Mouse (Mus musculus): ENCODE measurements around the gene Stxbp5.
A peak's percentile ranks its signal among the peaks of the same experiment; 100 is the strongest.
"Not testable (repeated sequence)": the region's sequence is repeated elsewhere in the genome, so short reads cannot be mapped to it uniquely, and the experiment has no call there.

The Stxbp5 gene

DNA sequence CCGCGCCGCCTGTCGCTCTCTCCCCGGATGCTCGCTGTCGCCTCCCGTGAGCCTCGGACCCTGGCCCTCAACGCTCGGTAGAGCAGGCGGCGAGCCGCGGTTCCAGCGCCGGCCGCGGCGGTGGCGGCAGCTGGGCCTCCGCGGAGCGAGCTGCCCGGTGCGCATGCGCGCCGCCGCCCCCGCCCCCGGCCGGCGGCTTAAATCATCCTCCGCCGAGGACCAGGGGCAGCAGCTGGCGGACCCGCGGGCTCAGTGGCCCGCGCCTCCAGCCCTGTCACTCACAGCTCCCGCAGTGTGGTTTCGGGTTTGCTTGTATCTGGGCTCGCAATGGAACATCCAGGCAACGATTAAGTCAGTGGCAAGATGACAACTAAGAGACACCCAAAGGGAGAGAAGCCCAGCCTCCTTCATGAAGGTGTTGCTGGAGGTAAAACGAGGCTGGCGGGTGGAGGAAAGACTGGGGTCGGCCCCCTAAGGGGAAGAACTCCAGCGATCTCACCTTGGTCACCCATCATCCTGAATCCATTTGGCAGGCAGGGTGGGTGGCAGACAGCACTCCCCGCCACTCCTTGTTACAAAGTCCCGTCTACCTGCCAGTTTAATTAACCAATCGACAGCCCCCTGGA is at the start of gene Stxbp5:
Gene Stxbp5, minus strand, starts transcription at position 9 of the 626 bp plus-strand sequence.
- peak; percentile 76 for DNase-seq (ENCODE audit: low spot score)

- DNase-seq (ENCODE audit: low spot score): no peak
These were observed 11.5 kb upstream of the Stxbp5 start for GRCm38 (mm10) chr10:9912395-9912794.

- DNase-seq (ENCODE audit: low spot score): peak; percentile 46
These were observed 7.1 kb upstream of the Stxbp5 start for GRCm38 (mm10) chr10:9907919-9908502.

DNA sequence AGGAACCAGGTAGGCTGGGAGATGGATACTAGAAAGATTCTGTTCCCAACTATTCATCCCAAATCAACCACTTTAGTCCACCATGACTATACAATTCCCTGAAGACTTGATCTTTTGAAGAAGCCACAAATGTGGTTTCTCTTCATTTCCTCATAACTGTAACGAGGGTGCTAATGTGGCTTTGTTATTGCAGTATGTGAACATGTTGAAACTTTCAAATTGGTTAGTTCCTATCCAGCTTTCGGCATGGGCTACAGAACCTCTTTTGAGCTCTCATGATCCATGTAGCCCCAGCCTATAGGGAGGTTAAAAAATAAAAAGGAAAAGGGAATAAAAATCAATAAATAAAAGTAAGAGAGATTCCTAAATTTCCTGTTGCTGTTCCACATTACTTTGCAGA is 6.6 kb upstream of the Stxbp5 start:
- DNase-seq (ENCODE audit: low spot score): no peak

DNA sequence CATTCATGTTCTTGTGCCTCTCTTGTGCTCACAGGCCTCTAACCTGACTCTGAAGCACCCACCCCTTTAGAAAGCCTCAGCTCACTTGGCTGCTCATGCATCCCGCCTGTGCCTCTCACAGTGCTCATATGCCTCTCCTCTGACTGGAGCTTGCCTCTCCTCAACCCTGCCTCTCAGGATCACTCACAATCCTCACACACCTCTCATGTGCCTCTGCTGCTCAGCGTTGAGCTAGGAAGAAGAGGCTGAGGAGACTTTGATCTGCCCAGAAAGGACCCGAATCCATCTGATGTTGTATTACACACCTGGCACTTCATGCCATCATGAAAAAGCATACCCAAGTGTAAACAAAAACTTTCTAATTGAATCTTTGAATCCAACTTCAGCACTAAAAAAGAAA is 5.3 kb upstream of the Stxbp5 start:
- no peak for DNase-seq (ENCODE audit: low spot score)

DNA sequence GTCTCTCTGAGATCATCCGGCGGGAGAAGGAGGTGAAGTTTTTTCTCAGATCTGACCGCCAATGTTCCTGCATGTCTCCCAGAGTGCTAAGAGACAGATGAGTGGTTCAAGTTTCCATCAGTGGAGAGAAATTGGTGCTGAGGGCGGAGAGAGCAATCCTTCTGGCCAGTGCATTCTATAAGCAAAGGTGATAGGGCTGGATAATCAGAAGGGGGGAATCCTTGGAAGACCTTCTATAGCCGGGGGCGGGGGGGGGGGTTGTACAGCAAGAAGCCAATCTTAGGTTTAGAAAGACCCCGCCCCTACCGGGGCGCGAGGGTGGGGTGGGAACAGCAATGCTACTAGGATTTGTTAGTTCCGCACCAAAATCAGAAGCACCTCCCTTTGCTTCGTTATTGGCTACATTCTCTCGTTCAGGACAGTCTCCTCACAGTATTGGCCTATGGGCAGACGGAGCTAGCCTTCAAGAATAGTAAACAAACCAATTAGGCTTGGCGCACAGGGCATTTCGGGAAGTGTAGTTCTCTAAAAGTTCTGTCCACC is 889 bp upstream of the Stxbp5 start:
- peak; percentile 96 for DNase-seq (ENCODE audit: low spot score)

DNA sequence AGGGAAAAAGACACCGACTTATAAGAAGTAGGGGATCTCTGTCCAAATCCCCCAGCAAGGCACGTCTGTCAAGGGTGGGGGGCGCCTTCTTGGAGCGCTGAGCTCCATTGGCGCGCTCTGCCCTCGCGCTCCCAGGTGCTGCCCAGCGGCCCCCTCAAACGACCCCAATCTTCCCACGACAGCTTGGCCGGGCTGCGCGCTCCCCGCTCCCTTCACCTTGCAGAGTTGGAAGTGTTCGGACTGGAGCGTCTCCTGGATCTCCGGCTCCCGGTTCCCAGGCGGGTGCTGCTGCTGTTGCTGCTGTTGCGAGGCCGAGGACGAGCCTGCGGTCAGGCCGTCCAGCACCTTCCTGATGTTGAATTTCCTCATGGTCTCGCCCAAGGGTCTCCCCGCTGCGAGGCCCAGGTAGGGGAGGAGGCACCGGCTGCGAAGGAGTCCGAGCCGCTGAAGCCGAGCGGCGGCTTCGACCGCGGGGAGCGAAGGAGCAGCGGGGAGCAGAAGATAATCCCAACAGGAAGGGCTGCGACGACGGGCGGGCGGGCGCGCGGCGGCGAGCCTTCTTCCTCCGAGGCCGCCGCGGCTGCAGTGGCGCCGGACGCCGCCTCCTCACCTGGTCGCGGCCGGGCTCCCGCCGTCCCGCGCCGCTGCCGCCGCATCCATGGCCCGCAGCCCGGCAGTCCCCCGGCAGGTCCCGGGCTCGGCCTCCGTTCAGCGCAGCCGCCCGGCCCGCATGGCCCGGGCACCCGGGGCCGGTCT is 386 bp downstream of the Stxbp5 start:
- DNase-seq (ENCODE audit: low spot score): peak; percentile 40

DNA sequence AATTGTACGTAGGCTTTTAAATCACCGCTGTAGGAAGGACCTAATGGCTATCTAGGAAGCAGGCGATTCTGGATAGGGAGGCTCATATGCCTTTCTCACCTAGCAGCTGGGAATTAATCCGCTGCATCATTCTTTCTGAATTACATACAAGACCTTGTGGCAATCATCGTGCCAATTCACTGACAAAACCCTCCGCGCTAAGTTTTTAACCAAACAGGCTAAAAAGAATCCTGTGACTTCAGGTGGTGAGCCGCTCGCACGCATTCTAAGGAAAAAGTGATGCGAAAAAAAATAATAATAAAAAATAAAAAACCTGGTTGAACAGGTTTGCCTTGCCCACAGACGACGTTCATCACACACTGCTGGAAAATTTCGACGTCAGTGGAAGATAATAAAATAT is 1.1 kb downstream of the Stxbp5 start:
- peak; percentile 42 for DNase-seq (ENCODE audit: low spot score)

DNA sequence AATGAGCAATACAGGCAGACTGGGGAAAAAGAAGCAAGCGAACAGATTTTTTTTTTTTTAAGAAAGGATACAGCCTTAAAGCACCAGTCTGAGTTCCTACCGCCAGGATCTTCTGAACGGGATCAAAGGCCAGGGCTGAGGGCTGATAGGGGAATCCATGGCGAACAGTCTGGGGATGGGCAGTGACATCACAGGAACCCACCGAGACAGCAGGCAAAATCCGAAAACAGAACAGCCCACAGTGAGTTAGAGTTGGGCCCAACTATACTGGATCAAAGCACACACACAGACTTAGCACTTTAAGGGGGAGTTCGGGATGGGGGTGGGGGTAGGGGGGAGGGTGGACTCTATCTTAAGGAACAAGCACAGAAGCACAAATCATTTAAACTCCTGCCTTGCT is 1.8 kb downstream of the Stxbp5 start:
- DNase-seq (ENCODE audit: low spot score): no peak

GRCm38 (mm10) chr10:9897852-9898251 is 3.0 kb downstream of the Stxbp5 start:
- DNase-seq (ENCODE audit: low spot score): no peak

GRCm38 (mm10) chr10:9893562-9893961 is 7.3 kb downstream of the Stxbp5 start:
- DNase-seq (ENCODE audit: low spot score): no peak

- no peak for DNase-seq (ENCODE audit: low spot score)
These were observed 11.2 kb downstream of the Stxbp5 start for GRCm38 (mm10) chr10:9889651-9890050.

DNA sequence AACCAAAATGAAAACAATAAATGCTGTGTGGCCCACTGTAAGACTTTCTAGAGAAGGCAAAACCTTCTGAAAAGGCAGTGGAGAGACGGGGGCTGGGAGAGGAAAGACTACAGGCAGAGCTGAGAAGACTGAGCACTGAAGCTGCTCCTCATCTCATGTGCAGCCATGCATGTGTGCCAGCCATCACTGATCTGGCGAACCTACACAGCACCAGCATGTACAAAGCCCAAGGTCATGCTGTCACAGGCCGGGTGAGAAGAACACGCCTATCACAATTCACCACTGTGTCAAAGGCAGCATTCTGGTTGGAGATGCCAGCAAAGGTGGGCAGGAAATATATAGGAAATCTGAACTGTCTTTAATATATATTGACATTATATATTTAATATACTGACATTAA is 12.2 kb downstream of the Stxbp5 start:
- DNase-seq (ENCODE audit: low spot score): no peak

DNA sequence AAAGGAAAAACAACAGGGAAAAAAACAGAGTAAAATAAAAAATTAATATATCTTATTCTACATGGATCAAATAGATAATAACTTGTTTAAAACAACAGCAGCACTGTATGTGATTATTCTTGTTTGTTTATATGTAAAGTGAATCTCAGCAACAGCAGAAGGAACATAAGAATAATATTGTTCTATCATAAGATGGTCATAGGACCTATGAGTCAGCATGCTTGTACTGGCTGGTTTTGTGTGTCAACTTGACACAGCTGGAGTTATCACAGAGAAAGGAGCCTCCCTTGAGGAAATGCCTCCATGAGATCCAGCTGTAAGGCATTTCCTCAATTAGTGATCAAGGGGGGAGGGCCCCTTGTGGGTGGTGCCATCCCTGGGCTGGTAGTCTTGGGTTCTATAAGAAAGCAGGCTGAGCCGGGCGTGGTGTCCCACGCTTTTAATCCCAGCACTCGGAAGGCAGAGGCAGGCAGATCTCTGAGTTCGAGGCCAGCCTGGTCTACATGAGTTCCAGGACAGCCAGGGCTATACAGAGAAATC is 19.0 kb downstream of the Stxbp5 start:
- DNase-seq (ENCODE audit: low spot score): not testable (repeated sequence)

DNA sequence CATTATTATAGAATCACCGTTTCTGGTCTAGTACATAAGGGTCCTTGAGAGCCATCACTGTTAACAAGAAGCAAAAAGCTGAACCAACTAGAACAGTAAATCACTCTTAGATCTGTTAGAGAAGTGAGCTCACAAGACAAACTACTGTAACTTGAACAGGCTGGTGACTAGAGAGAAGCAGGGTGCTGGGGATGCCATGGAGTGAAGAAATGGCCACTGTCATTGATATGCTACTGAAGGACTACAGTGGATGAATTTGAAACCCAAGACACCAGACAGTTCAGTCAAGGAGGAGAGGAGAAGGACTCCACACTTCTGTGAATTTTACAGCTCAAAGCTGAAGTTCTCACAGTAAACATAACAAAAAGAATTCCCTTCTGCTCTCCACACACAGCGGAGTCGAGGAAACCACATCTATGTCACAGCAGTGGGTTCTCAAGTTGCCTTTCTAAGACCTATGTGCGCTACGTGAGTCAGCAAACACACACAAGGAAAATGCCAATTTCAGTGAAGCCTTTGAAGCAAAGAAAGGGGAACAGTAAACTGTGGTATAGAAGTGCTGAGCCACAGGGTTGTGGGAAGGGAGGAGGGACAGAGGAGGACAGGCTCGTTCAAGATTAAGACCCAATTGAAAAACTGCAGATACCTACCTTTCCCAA is 20.7 kb downstream of the Stxbp5 start:
- DNase-seq (ENCODE audit: low spot score): no peak

- no peak for DNase-seq (ENCODE audit: low spot score)
These were observed 21.9 kb downstream of the Stxbp5 start for GRCm38 (mm10) chr10:9878821-9879489.

- DNase-seq (ENCODE audit: low spot score): no peak
These were observed 25.0 kb downstream of the Stxbp5 start for GRCm38 (mm10) chr10:9875905-9876304.

- no peak for DNase-seq (ENCODE audit: low spot score)
These were observed 28.7 kb downstream of the Stxbp5 start for GRCm38 (mm10) chr10:9872143-9872542.

GRCm38 (mm10) chr10:9866793-9867579 is 33.9 kb downstream of the Stxbp5 start:
- DNase-seq (ENCODE audit: low spot score): no peak

DNA sequence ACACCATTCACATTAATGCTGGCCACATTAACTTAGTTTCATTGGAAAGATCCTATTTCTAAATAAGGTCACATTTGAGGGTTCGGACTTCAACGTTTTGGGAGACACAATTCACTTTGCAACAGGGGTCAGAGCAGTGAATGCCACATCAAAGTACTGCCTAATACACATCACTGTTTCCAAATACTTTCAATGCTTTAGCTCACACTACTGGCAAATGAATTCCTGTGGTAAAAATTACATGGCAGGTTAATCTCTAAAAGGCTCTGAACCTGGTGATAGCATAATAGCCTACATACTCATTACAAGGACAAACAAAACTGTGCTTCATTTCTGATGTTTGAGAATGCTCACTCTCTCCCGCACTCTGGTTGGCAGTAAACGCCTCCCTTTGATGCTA is 40.9 kb downstream of the Stxbp5 start:
- no peak for DNase-seq (ENCODE audit: low spot score)

GRCm38 (mm10) chr10:9859476-9859875 is 41.4 kb downstream of the Stxbp5 start:
- no peak for DNase-seq (ENCODE audit: low spot score)
